Mouse (Mus musculus) gastrocnemius, postnatal 36 days (tissue): ENCODE measurements around the gene Pxmp4. TPM values are rescaled to one million over a fixed set of nuclear protein-coding genes. Genes with fewer than 3 reads are reported as not detected.

Experiments used
- DNase-seq, 2 experiments: peaks; one replicate each; pipeline ENCODE4 v3.0.0; 2022
- intact Hi-C: fragments of 180-260 bp; cut with DNase I; formaldehyde crosslinking; loops from one replicate; pipeline ENCODE4 v1.15.1; 2025
- total RNA-seq, 2 experiments: library from RNA; stranded (reverse); gene quantifications; 2 replicates each; pipeline ENCODE4 v1.2.3; 2021

Gene Pxmp4
- total RNA-seq, 2 experiments from 2014 or later, result 10.8 to 11.8 TPM

DNA sequence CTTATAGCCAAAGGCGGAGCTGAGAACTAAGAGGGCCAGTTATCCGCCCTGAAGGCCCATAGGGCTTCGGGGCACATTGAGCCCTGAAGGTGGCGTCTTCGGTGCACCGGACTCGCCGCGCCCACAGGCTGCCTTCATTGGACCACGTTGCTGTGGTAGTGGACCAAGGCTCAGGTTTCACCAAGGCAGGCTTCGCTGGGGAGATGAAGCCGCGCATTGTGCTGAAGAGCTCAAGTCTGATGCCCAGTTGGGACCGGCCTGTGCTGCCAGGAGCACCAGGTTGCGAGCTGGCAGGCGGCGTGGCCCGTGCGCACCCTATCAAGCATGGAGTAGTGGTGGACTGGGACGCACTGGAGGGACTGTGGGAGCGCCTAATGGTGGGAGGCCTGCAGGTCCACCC lies 51.6 kb downstream of the Pxmp4 start:
- intact Hi-C loops, result loop anchor here (5.0 kb wide), 1 partner anchor 50 kb away; the partner anchor contains the start of gene Pxmp4
- no peak for DNase-seq

DNA sequence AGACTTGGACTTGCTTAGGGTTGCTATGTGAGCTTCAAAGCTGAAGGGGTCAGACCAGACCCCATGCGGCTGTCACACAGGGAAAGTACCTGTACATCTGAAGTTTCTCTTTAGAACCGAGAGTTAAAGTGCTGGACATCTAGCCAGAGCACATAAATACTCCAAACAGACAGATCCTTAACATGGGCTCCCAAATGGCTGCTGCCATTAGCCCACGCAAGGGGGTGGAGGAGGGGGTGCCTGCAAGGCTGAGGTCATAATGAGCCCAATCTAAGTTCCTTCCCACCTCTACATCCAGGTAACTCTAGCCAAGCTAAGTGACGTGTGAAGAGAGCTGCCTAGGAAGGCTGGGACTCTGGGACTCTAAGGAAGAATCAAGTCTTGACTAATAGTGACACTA lies 52.0 kb downstream of the Pxmp4 start, which contains the start of gene Actl10:
Gene Actl10 (plus strand): TSS at position 301 of the 400 bp plus-strand sequence.
- intact Hi-C loops, result loop anchor here (5.0 kb wide), 1 partner anchor 51 kb away; the partner anchor contains the start of gene Pxmp4
- no peak for DNase-seq

GRCm38 (mm10) chr2:154550937-154551336 lies 52.6 kb downstream of the Pxmp4 start:
- intact Hi-C loops, result loop anchor here (5.0 kb wide), 1 partner anchor 51 kb away; the partner anchor contains the start of gene Pxmp4

GRCm38 (mm10) chr2:154549886-154550189 lies 53.7 kb downstream of the Pxmp4 start:
- intact Hi-C loops, result loop anchor here (5.0 kb wide), 1 partner anchor 52 kb away; the partner anchor contains the start of gene Pxmp4
- DNase-seq, result no peak

More at GRCm38 (mm10) chr2:154550937-154551336, 52.6 kb downstream of the Pxmp4 start:
- no peak for DNase-seq

GRCm38 (mm10) chr2:154549127-154549885 lies 54.2 kb downstream of the Pxmp4 start:
- DNase-seq, result peak in 1 of 2 experiments; percentile 34
- intact Hi-C loops, result no loop called here

GRCm38 (mm10) chr2:154548688-154549087 lies 54.8 kb downstream of the Pxmp4 start:
- no peak for DNase-seq
- intact Hi-C loops, result no loop called here

DNA sequence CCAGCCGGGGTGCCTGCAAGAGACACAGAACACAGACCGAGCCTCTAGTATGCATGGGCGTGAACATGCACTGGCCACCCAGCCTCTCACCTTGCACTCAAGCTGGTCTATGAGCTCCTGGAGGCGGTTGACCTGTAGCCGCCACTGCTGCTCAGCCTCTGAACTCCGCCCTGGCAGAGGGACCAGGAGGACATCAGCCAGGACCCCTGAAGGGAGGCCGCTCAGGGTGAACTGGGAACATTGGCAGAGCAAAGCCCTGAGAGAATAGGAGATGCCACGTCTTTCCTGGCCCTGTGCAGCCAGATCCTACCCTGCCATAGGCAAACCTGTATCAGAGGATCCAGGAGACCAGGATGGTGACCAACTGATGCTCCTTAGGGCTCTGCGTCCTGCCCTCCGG lies 56.8 kb downstream of the Pxmp4 start, which contains the start of gene 1700003F12Rik:
Gene 1700003F12Rik (plus strand): TSS at position 375 of the 400 bp plus-strand sequence.
- intact Hi-C loops, result no loop called here
- no peak for DNase-seq

GRCm38 (mm10) chr2:154543567-154544347 lies 59.8 kb downstream of the Pxmp4 start:
- intact Hi-C loops, result no loop called here
- peak; percentile 61 to 62 for DNase-seq

DNA sequence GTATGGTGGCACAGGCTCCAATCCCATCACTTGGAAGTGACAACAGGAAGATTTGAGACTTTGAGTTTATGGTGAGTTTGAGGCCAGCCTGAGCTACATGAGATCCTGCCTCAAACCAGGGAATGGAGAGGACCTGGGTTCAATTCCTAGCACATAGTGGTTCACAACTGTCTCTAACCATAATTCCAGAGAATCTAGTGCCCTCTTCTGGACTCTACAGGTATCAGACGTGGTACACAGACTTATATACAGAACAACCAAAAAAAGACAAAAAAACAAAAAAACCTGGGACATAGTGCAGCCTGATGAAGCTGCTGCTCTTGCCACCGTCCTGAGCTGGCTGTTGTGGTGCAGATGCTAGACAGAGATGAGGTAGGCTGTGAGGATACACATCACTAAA lies 61.9 kb downstream of the Pxmp4 start:
- intact Hi-C loops, result no loop called here
- no peak for DNase-seq

DNA sequence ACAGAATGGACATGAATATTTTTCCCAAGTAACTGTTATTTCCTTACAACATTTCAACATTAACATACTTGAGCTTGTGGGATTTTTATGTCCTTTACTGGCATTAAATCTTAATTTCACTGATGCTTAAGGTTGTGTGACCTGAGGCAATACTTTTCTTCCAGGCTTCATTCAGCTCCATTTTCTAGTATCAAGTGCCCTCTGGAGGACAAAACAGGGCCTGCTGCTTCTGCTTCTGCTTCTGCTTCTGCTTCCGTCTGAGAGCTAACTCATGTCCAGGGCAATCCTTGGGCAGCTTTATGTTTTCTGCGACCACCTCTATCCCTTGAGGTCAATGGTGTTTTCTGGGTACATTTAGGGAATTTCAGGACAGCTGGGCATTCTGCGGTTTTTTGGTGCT lies 63.8 kb downstream of the Pxmp4 start:
- no peak for DNase-seq
- intact Hi-C loops, result loop anchor here (2.0 kb wide), 1 partner anchor 123 kb away; no protein-coding TSS in a partner anchor

DNA sequence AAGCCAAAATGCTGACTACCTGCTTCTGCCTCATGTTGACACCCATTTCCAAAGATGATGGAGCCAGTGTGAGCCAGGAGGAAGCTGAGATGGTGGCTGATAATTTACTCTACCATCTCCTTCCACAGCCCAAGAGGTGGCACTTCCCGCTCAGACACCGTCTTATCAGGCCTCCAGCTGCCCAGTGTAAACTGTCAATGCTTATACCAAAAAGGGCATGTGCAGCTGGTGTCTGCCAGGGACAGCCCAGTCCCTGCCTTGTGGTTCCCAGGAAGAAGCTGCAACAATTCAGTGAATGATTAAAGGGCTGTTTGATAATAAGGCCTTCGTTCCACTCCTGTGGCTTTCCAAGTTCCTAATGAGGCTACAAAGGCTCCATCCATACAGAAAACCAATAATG lies 64.8 kb downstream of the Pxmp4 start:
- DNase-seq, result no peak
- intact Hi-C loops, result loop anchor here (2.0 kb wide), 1 partner anchor 122 kb away; no protein-coding TSS in a partner anchor

GRCm38 (mm10) chr2:154538310-154538709 lies 65.2 kb downstream of the Pxmp4 start:
- intact Hi-C loops, result loop anchor here (2.0 kb wide), 1 partner anchor 122 kb away; no protein-coding TSS in a partner anchor
- no peak for DNase-seq

Other genes starting within 250 kb of the Pxmp4 start
- 10 to 100 TPM; 11.1 to 12.5 TPM for gene Cdk5rap1, start 230.7 kb downstream of the Pxmp4 start, total RNA-seq
- gene Snta1, start 195.6 kb downstream of the Pxmp4 start, total RNA-seq, result 100 to 1,000 TPM; 221 to 230 TPM
- gene Cbfa2t2, start 167.2 kb downstream of the Pxmp4 start, total RNA-seq, result 10 to 100 TPM; 12.2 to 16.3 TPM
- not detected for gene 1700003F12Rik, start 56.6 kb downstream of the Pxmp4 start, total RNA-seq
- gene Actl10, start 51.9 kb downstream of the Pxmp4 start, total RNA-seq, result not detected
- under 1 TPM; 0.27 to 0.28 TPM for gene Necab3, start 44.8 kb downstream of the Pxmp4 start, total RNA-seq
- under 1 TPM; 0.48 to 0.69 TPM for gene E2f1, start 33.8 kb downstream of the Pxmp4 start, total RNA-seq
- gene Zfp341, start 9.6 kb upstream of the Pxmp4 start, total RNA-seq, result 1 to 10 TPM; 2.2 to 2.3 TPM
- gene 4930519P11Rik, start 9.7 kb upstream of the Pxmp4 start, total RNA-seq, result not detected
- gene Chmp4b, start 48.0 kb upstream of the Pxmp4 start, total RNA-seq, result 100 to 1,000 TPM; 102 to 107 TPM
- gene Gm14214, start 166.3 kb upstream of the Pxmp4 start, total RNA-seq, result not detected
- 10 to 100 TPM; 59.0 to 63.0 TPM for gene Raly, start 187.4 kb upstream of the Pxmp4 start, total RNA-seq
- gene a, start 187.7 kb upstream of the Pxmp4 start, total RNA-seq, result not detected